Mouse (Mus musculus) c-Kit-positive CD71-positive TER-119-negative erythroid progenitor cells, embryonic 14.5 days (primary cell): ENCODE results near the gene Pla2g12a.

Experiments
- DNase-seq: peaks from one replicate; pipeline ENCODE4 v3.0.0-alpha.2; 2013; ENCODE audit warnings: low read depth

Gene Pla2g12a

DNA sequence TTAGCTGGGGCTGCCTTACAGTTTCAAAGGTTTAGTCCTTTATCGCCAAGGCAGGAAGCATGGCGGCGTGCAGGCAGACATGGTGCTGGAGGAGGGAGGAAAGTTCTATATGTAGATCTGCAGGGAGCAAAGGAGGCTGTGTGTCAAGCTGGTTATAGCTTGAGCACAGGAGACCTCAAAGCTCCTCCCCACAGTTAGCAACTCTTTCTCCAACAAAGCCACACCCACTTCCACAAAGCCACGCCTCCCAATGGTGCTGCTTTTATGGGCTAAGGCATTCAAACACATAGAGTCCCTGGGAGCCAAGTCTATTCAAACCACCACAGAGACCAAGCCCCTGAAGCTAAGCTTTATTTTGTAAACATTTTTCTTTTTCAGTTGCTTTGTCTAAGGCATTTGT is 20.5 kb downstream of the Pla2g12a start:
- DNase-seq = peak; percentile 63

GRCm38 (mm10) chr3:129901271-129901809 is 22.9 kb downstream of the Pla2g12a start, which contains the start of gene Casp6:
Gene Casp6 (plus strand): TSS chr3:129901425.
- peak; percentile 71 for DNase-seq

DNA sequence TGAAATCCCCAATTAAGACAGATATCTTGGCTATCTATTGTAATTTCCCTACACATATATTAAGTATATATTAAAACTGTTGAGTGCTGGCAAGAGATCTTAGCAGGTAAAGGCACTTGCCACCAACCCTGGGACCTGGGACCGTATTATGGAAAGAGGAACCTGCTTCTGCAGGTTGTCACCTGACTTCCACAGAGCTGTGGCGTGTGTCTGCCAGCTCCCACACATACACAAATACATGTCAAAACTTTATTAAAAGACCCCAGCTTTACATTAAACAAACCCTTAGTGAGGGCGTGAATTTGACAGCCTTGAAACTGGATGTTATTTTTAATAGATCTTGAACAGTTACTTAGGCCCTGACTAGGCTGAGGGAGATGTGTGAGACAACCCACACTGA is 25.0 kb downstream of the Pla2g12a start:
- DNase-seq = no peak

GRCm38 (mm10) chr3:129903866-129904265 is 25.5 kb downstream of the Pla2g12a start:
- DNase-seq = no peak

DNA sequence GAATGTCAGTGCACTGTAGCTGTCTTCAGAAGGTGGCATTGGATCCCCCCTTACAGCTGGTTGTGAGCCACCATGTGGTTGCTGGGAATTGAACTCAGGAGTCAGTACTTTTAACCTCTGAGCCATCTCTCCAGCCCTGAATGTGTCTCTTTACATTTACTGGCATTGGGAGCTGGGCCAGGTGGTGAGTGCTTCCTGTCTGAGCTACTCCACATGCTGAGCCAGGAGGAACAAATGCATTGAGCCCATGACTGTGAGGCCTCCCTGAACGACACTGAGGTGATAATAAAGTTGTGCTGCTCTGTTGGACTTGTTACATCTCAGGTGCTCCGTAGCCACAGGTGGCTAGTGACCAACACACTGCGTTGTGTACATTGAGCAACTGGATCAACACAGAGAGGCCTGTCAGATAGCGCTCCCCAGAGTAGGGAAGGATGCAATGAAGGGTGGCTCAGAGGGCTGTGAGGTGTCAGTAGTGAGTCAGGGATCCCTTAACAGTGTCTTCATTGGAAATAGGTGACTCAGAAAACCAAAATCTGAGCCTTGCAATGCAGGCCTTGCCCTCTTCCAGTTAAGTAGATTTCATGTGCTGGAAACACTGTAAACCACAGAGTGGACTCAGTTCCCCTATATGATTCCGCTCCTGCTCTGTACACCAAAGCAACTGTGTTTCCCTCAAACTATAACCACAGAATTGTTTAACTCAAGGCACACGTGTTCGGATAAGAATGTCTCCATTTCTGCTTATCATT is 26.2 kb downstream of the Pla2g12a start:
- DNase-seq = no peak

DNA sequence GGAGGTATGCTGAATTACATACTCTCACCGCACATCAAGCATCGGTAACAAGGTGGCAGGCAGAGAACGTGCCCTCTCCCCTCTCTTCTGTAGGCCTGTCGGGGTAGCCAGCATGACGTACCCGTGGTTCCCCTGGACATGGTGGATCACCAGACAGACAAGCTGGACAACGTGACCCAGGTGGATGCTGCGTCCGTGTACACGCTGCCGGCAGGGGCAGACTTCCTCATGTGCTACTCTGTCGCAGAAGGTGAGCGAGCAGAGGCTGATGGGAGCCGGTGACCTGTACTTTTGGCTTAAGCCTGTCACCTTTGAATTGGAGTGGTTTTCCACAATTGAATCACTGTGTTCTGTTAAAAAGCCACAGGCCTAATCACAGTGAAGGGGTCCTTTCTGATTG is 33.6 kb downstream of the Pla2g12a start:
- no peak for DNase-seq

DNA sequence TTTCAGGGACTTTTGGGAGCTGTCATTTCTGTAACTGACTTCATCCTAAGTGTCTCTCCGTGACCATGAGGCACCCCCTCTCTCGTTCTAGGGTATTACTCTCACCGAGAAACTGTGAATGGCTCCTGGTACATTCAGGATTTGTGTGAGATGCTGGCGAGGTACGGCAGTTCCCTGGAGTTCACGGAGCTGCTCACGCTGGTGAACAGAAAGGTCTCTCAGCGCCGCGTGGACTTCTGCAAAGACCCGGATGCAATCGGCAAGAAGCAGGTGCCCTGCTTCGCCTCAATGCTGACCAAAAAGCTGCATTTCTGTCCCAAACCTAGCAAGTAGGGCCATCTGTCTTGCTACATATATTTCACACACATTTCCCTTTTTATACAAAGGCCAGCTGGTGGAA is 34.8 kb downstream of the Pla2g12a start:
- no peak for DNase-seq

- no peak for DNase-seq
Measured at GRCm38 (mm10) chr3:129917424-129917823, 39.0 kb downstream of the Pla2g12a start.

GRCm38 (mm10) chr3:129918434-129918833 is 40.0 kb downstream of the Pla2g12a start:
- DNase-seq = no peak

- no peak for DNase-seq
Measured at GRCm38 (mm10) chr3:129923581-129923980, 45.2 kb downstream of the Pla2g12a start.

DNA sequence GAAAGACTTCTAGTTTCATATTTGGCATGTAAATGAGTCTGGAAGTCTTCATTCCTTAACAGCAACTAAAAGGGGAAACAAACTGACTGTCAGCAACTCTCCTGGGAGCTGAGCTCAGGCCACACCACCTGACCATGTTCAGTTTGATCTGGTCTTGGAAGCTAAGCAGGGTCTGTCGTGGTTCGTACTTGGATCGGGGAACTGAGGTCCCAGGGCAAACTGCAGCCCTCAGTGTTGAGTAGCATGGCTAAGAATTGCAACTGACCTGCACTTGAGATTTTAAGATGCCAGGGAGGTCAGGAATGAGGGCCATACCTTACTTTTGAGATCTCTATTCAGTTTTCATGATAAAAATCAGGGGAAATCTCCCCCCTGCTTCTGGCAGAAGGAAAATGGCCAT is 47.5 kb downstream of the Pla2g12a start:
- no peak for DNase-seq

DNA sequence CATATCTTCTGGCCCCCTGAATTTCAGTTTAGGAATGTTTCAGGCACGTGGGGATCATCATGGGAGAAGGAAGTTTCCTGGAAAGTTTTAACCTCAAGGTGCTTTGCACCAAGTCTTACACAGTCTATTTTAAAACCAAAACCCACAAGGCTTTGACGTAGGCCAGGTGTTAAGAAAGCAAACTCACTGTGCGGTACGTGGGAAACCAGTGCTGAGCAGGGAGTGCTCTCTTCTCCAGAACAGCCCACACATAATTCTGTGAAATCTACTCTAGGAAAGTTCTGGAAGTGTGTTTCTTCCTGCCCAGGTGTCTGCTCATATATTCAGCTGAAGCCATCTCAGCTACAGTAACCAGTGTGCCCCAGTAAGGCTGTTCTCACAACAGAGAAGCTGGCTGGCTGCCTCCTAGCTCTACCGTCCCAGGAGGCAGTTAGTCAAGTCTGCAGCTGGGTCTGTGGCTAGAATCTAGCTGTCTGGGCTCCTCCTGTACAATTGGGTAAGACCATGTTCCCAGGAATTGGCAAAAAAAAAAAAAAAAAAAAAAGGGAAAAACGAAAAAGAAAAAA is 51.9 kb downstream of the Pla2g12a start:
- DNase-seq = no peak

DNA sequence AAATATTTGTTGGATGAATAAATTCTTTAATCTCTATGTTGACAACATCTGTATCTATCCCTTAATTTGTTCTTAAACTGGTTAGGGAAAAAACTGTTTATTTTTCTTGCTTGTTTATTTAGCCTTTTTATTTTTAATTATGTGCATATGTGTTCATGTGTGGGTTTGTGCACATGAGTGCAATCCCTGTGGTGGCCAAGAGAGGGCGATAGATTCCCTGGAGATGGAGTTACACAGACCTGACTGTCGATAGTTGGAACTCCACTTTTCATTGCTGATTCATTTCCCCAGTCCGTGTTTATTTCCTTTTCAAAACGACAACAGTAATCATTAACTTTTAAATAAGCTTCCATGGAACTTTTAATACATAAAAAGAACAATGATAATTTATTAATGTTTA is 54.0 kb downstream of the Pla2g12a start:
- DNase-seq = peak; percentile 38

DNA sequence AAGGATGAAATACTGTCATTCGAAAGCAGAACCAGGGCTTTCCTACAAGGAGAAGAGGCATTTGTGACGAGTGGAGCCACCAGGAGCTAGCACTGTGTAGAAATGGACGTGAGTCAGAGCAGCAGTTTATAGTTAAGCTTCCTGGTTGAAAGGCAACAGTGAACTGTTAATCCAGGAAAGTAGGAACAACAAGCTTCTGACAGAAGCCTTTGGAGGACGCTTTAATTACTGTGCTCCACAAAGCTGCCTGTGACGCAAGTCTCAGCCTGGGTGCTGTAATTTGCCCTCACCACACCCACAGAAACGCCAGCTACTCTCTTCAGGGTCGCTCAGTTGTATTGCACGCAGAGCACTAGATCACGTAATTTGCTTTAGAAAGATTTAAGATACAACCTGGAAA is 58.2 kb downstream of the Pla2g12a start:
- DNase-seq = no peak

DNA sequence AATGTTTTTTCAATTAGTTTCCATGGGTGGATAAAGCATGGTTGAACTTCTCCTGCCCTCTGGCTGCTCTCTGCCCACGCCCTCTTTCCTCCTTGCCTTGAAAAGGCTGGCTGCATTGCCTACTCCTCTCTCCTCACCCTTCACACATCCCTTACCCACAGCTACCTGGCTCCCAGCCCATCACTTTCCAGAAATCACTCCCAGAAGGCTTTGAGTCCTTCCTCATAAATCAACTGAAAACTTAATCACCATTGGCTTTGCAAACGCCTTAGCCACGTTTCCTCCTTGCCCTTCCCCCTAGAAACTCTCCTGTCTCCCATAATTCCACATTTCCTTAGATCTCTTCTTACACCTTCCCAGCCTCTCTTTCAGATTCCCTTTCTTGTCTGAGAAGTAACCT is 59.4 kb downstream of the Pla2g12a start:
- no peak for DNase-seq

GRCm38 (mm10) chr3:129939058-129939457 is 60.7 kb downstream of the Pla2g12a start:
- DNase-seq = no peak

DNA sequence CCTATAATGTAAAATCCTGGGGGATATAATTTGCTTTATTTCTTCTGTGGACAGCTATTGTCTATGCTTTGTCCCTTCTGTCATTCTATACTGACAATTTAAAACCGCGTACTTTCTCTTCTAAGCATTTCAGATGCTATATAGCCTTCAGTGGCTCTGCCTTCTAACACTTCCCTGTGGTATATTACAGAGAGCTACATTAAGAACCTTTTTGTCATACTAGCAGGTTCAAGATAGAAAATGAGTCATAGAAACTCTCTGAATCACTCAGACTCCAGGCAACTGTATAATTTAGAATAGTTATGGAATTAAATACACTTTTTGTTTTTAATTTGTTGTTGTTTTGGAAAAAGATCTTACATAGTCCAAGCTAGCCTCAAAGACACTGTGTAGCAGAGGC is 62.4 kb downstream of the Pla2g12a start:
- no peak for DNase-seq

GRCm38 (mm10) chr3:129941291-129941690 is 62.9 kb downstream of the Pla2g12a start:
- no peak for DNase-seq

DNA sequence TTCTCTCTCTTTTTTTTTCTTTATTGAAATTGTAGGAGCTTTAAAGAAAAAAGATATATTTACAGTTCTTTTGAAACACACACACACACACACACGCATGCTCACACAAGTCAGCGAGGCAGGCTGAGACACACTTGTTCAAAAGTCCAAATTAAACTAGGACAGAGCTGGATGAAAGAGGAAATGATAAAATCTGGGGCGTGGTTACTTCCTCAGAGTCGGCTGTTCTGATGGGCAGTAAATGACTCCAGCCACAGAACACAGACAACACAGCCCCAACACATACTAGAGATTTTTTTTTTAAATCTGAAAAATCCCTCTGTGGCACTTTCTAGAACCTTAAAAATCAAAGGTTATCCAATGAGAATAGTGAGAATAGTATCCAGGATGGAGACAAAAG is 65.4 kb downstream of the Pla2g12a start:
- no peak for DNase-seq
